Mouse (Mus musculus): ENCODE measurements around the gene Olfr1269. TPM values are rescaled to one million over a fixed set of nuclear protein-coding genes. Genes with fewer than 3 reads are reported as not detected.

The Olfr1269 gene
- not detected for polyA plus RNA-seq (2017; shearing (Covaris generic))

GRCm38 (mm10) chr2:90121312-90121711 is at the start of gene Olfr1269:
Gene Olfr1269, minus strand, starts transcription at chr2:90121412.

GRCm38 (mm10) chr2:90152991-90153390 is 31.8 kb upstream of the Olfr1269 start, which contains the start of gene Olfr1270:
Gene Olfr1270, minus strand, starts transcription at chr2:90153091.

GRCm38 (mm10) chr2:90142196-90142595 is 21.0 kb upstream of the Olfr1269 start, which contains the start of gene Olfr32:
Gene Olfr32, minus strand, starts transcription at chr2:90142296.

Other genes starting within 250 kb of the Olfr1269 start
- gene Olfr1257, start 243.0 kb downstream of the Olfr1269 start, polyA plus RNA-seq (2017; shearing (Covaris generic)): not detected
- 0.04 TPM for gene Olfr1258, start 194.1 kb downstream of the Olfr1269 start, polyA plus RNA-seq (2017; shearing (Covaris generic))
- not detected for gene Olfr1259, start 172.7 kb downstream of the Olfr1269 start, polyA plus RNA-seq (2017; shearing (Covaris generic))
- not detected for gene Olfr1260, start 147.1 kb downstream of the Olfr1269 start, polyA plus RNA-seq (2017; shearing (Covaris generic))
- not detected for gene Olfr1261, start 130.2 kb downstream of the Olfr1269 start, polyA plus RNA-seq (2017; shearing (Covaris generic))
- not detected for gene Olfr1262, start 121.3 kb downstream of the Olfr1269 start, polyA plus RNA-seq (2017; shearing (Covaris generic))
- not detected for gene Olfr1263, start 109.3 kb downstream of the Olfr1269 start, polyA plus RNA-seq (2017; shearing (Covaris generic))
- gene Olfr1264, start 95.8 kb downstream of the Olfr1269 start, polyA plus RNA-seq (2017; shearing (Covaris generic)): not detected
- gene Olfr1265, start 86.1 kb downstream of the Olfr1269 start, polyA plus RNA-seq (2017; shearing (Covaris generic)): not detected
- gene Olfr140, start 57.8 kb downstream of the Olfr1269 start, polyA plus RNA-seq (2017; shearing (Covaris generic)): not detected
- gene Olfr32, start 20.9 kb upstream of the Olfr1269 start, polyA plus RNA-seq (2017; shearing (Covaris generic)): not detected
- gene Olfr1270, start 31.7 kb upstream of the Olfr1269 start, polyA plus RNA-seq (2017; shearing (Covaris generic)): not detected
- not detected for gene Olfr1506, start 103.1 kb upstream of the Olfr1269 start, polyA plus RNA-seq (2017; shearing (Covaris generic))
- gene Olfr142, start 136.2 kb upstream of the Olfr1269 start, polyA plus RNA-seq (2017; shearing (Covaris generic)): not detected
- gene Olfr1271, start 149.6 kb upstream of the Olfr1269 start, polyA plus RNA-seq (2017; shearing (Covaris generic)): 0.05 TPM
- gene Olfr1272, start 171.4 kb upstream of the Olfr1269 start, polyA plus RNA-seq (2017; shearing (Covaris generic)): not detected
- not detected for gene Gm13769, start 200.8 kb upstream of the Olfr1269 start, polyA plus RNA-seq (2017; shearing (Covaris generic))